Mouse (Mus musculus) cerebellum, adult 11 months (tissue): Measurements from ENCODE around the gene C1qtnf7.

Experiments
- DNase-seq: peaks from one replicate; pipeline ENCODE4 v3.0.0; 2022

Gene C1qtnf7

GRCm38 (mm10) chr5:43515401-43515976, at the start of gene C1qtnf7:
TSS of gene C1qtnf7 (plus strand) at chr5:43515538.
- DNase-seq, result no peak

GRCm38 (mm10) chr5:43466762-43467161, 48.6 kb upstream of the C1qtnf7 start:
- no peak for DNase-seq

GRCm38 (mm10) chr5:43467214-43467613, 48.1 kb upstream of the C1qtnf7 start:
- DNase-seq, result no peak

GRCm38 (mm10) chr5:43468937-43469336, 46.4 kb upstream of the C1qtnf7 start:
- DNase-seq, result no peak

GRCm38 (mm10) chr5:43477953-43478352, 37.4 kb upstream of the C1qtnf7 start:
- no peak for DNase-seq

- DNase-seq, result no peak
Measured at GRCm38 (mm10) chr5:43480046-43480445, 35.3 kb upstream of the C1qtnf7 start.

- no peak for DNase-seq
Measured at GRCm38 (mm10) chr5:43480786-43481185, 34.6 kb upstream of the C1qtnf7 start.

GRCm38 (mm10) chr5:43481824-43482223, 33.5 kb upstream of the C1qtnf7 start:
- no peak for DNase-seq

GRCm38 (mm10) chr5:43501887-43502286, 13.5 kb upstream of the C1qtnf7 start:
- no peak for DNase-seq

- DNase-seq, result no peak
Measured at GRCm38 (mm10) chr5:43504243-43504786, 11.0 kb upstream of the C1qtnf7 start.

- no peak for DNase-seq
Measured at GRCm38 (mm10) chr5:43508470-43508869, 6.9 kb upstream of the C1qtnf7 start.

- no peak for DNase-seq
Measured at GRCm38 (mm10) chr5:43508892-43509291, 6.4 kb upstream of the C1qtnf7 start.

GRCm38 (mm10) chr5:43511126-43511525, 4.2 kb upstream of the C1qtnf7 start:
- no peak for DNase-seq

- no peak for DNase-seq
Measured at GRCm38 (mm10) chr5:43516491-43516890, 1.2 kb downstream of the C1qtnf7 start.

GRCm38 (mm10) chr5:43517313-43517712, 2.0 kb downstream of the C1qtnf7 start:
- DNase-seq, result no peak

GRCm38 (mm10) chr5:43519905-43520304, 4.6 kb downstream of the C1qtnf7 start:
- no peak for DNase-seq

GRCm38 (mm10) chr5:43521369-43521768, 6.0 kb downstream of the C1qtnf7 start:
- no peak for DNase-seq

- no peak for DNase-seq
Measured at GRCm38 (mm10) chr5:43522866-43523265, 7.5 kb downstream of the C1qtnf7 start.

- DNase-seq, result no peak
Measured at GRCm38 (mm10) chr5:43526874-43527584, 11.7 kb downstream of the C1qtnf7 start.

- no peak for DNase-seq
Measured at GRCm38 (mm10) chr5:43530186-43530585, 14.8 kb downstream of the C1qtnf7 start.

- no peak for DNase-seq
Measured at GRCm38 (mm10) chr5:43530886-43531285, 15.5 kb downstream of the C1qtnf7 start.

GRCm38 (mm10) chr5:43538322-43539167, 23.2 kb downstream of the C1qtnf7 start:
- DNase-seq, result no peak

GRCm38 (mm10) chr5:43539168-43539516, 23.8 kb downstream of the C1qtnf7 start:
- no peak for DNase-seq

GRCm38 (mm10) chr5:43539871-43540270, 24.5 kb downstream of the C1qtnf7 start:
- DNase-seq, result no peak
